ENCODE assay signal across 9 mouse cellular contexts in the genomic region with DNA sequence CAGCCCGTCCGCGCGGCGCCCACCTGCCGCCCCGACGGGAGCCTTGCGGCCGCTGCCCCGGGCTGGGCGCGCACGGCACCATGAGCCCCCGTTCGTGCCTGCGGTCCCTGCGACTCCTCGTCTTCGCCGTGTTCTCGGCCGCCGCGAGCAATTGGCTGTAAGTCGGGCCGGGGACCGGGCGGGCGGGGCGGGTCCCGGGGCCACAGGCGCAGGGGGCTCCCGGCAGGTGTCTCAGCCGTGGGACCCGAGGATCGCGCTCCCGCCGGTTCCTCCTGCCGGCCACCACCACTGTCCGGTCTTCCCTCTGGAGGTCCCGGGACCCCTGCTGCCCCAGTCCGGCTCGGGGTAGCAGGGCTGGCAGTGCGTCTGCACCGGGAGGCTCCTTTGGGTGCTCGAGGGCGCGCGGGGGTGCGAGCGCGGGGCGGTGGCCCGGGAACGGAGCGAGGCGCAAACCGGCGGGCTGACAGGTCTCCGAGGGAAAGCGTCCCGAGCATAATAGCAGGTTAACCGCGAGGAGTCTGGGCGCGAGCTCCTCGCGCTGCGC. TPM values are rescaled to one million over a fixed set of nuclear protein-coding genes. Genes with fewer than 3 reads are reported as not detected.
DNase-seq lines count a peak whose midpoint lies in the region; ATAC-seq and TF ChIP-seq lines count a peak whose summit lies in the region.
"Had no signal": no experiment of that assay in that cellular context is flagged by ENCODE, and none has a peak within 500 bp of the region (broad histone marks: within the 10 kb centered on the region; RNA-seq: fewer than 3 reads in every experiment).

No protein-coding gene starts in this region.

- no peaks in the 10 kb centered on the region for H3K36me3 ChIP-seq in heart, embryonic 12.5 days
- H3K36me3 ChIP-seq in heart, postnatal 0 days (replicated peaks; ENCODE audit: control insufficient read depth, insufficient read depth, low read length): no peaks in the 10 kb centered on the region
- H3K36me3 ChIP-seq in liver, postnatal 0 days (replicated peaks; ENCODE audit: insufficient read depth, low read length): no peaks in the 10 kb centered on the region

- peak overlapping the region; percentile 68 for H3K9ac ChIP-seq in heart, embryonic 12.5 days
- no peak overlapping the region for H3K9ac ChIP-seq in heart, postnatal 0 days (replicated peaks; ENCODE audit: low read depth, low read length)
- H3K9ac ChIP-seq in liver, postnatal 0 days (replicated peaks): peak overlapping the region; percentile 67

- no peak overlapping the region for H3K27ac ChIP-seq in heart, embryonic 12.5 days (ENCODE audit: poor library complexity, severe bottlenecking)
- H3K27ac ChIP-seq in heart, postnatal 0 days (ENCODE audit: low read depth): no peak overlapping the region
- H3K27ac ChIP-seq in liver, postnatal 0 days (ENCODE audit: low read depth): 0 out of 2 replicates have a peak overlapping the region, but pooled peaks have one; percentile 34

- DNase-seq in heart, postnatal 25 days (ENCODE audit: low spot score): no peak
- DNase-seq in R1 (ENCODE audit: low read depth, low spot score): peak; percentile 28
- no peak for DNase-seq in heart, postnatal 0 days (ENCODE audit: low spot score)
- DNase-seq in liver, postnatal 0 days: no peak
- DNase-seq in retina, postnatal 1 day: no peak
- DNase-seq in urinary bladder, postnatal 25 days (ENCODE audit: low spot score): no peak
- DNase-seq in left cerebral cortex, postnatal 25 days (ENCODE audit: low spot score in 2 of 2): no peak
- DNase-seq: cerebellum, adult 9-11 months had no signal

- TF ChIP-seq CTCF in heart, postnatal 0 days (IDR thresholded peaks at IDR 0.05; ENCODE audit: low read depth): no peak
- TF ChIP-seq CTCF in liver, postnatal 0 days (IDR thresholded peaks at IDR 0.05; ENCODE audit: low read depth): no peak

- TF ChIP-seq EP300 in heart, postnatal 0 days (IDR thresholded peaks at IDR 0.05; ENCODE audit: low read depth): no peak
- no peak for TF ChIP-seq EP300 in liver, postnatal 0 days (IDR thresholded peaks at IDR 0.05; ENCODE audit: low read depth)

- no peak for ATAC-seq in heart, embryonic 12.5 days (ENCODE audit: insufficient number of reproducible peaks, low FRiP score)
- no peak for ATAC-seq in heart, postnatal 0 days (ENCODE audit: insufficient read depth, low read depth)
- ATAC-seq in liver, postnatal 0 days: peak; percentile 9; the same call in 1 of the 2 replicates

- H3K4me1 ChIP-seq in heart, embryonic 12.5 days (replicated peaks): peaks cover 37% of the 10 kb centered on the region
- peaks cover 4% of the 10 kb centered on the region; the same call in 1 of the 2 replicates for H3K4me1 ChIP-seq in heart, postnatal 0 days (ENCODE audit: control insufficient read depth, insufficient read depth)
- H3K4me1 ChIP-seq in liver, postnatal 0 days (ENCODE audit: insufficient read depth): no peaks in the 10 kb centered on the region

- no peaks in the 10 kb centered on the region for H3K9me3 ChIP-seq in heart, embryonic 12.5 days (replicated peaks)
- no peaks in the 10 kb centered on the region for H3K9me3 ChIP-seq in heart, postnatal 0 days (replicated peaks; ENCODE audit: control insufficient read depth, low read length)
- no peaks in the 10 kb centered on the region for H3K9me3 ChIP-seq in liver, postnatal 0 days (ENCODE audit: low read length)

- peaks cover 81% of the 10 kb centered on the region for H3K27me3 ChIP-seq in heart, embryonic 12.5 days (replicated peaks)
- H3K27me3 ChIP-seq in heart, postnatal 0 days (ENCODE audit: control insufficient read depth, insufficient read depth, low read length): peaks cover 92% of the 10 kb centered on the region
- H3K27me3 ChIP-seq in liver, postnatal 0 days (ENCODE audit: insufficient read depth, low read length): peaks cover 65% of the 10 kb centered on the region

- intact Hi-C loops in heart, postnatal 25 days (cut with DNase I): no loop called here
- intact Hi-C loops in left cerebral cortex, postnatal 25 days (cut with DNase I): loop anchor here (5.0 kb wide), 1 partner anchor 35 kb away; no protein-coding TSS in a partner anchor

- peak overlapping the region; percentile 64 for H3K4me3 ChIP-seq in heart, embryonic 12.5 days
- H3K4me3 ChIP-seq in heart, postnatal 0 days (ENCODE audit: low read depth, low read length): peak overlapping the region; percentile 53
- peak overlapping the region; percentile 57 for H3K4me3 ChIP-seq in liver, postnatal 0 days (ENCODE audit: low read depth, low read length)

- H3K4me2 ChIP-seq in heart, embryonic 12.5 days: peak overlapping the region; percentile 89
- H3K4me2 ChIP-seq in heart, postnatal 0 days (ENCODE audit: low read depth, low read length): peak overlapping the region; percentile 92
- H3K4me2 ChIP-seq in liver, postnatal 0 days (ENCODE audit: low read depth, low read length): peak overlapping the region; percentile 72

- WGBS in heart, embryonic 12.5 days: 2% methylated on average over 71 of the region's 71 CpGs
- under 1% methylated on average over 62 of the region's 71 CpGs for WGBS in heart, postnatal 0 days
- WGBS in liver, postnatal 0 days (ENCODE audit: insufficient replicate concordance): 4% methylated on average over 52 of the region's 71 CpGs

RNA-seq across cellular contexts. Expression of gene Wnt4, which starts 0.4 kb away (rescaled TPM):
- 2.7 and 3.1 TPM in 2 replicates for polyA plus RNA-seq in heart, embryonic 12.5 days (2016; fragmentation: Nextera tagmentation; extraction: Ambion mirVana)
- total RNA-seq in heart, postnatal 25 days (2021): under 1 TPM; 0.22 to 0.26 TPM
- 0.58 and 2.9 TPM in 2 replicates for total RNA-seq in heart, postnatal 0 days (2014; rRNA removed; ENCODE audit: low replicate concordance)
- 0.29 and 0.36 TPM in 2 replicates for polyA plus RNA-seq in heart, postnatal 0 days (2015; fragmentation: Nextera tagmentation; extraction: Ambion mirVana)
- polyA plus RNA-seq in liver, postnatal 0 days (2015; fragmentation: Nextera tagmentation; extraction: Ambion mirVana): 5.1 and 5.7 TPM in 2 replicates
- 10 to 100 TPM; 12.3 to 15.3 TPM for total RNA-seq in left cerebral cortex, postnatal 25 days (2021)
